Mouse (Mus musculus) urinary bladder, postnatal 25 days (tissue): ENCODE measurements around the gene Gapvd1.
"Not testable (repeated sequence)": the region's sequence is repeated elsewhere in the genome, so short reads cannot be mapped to it uniquely, and the experiment has no call there.

Experiments used
- DNase-seq: peaks from one replicate; pipeline ENCODE4 v3.0.0; 2022; ENCODE audit warnings: low spot score

Gene Gapvd1

GRCm38 (mm10) chr2:34771368-34772226 is 16.6 kb upstream of the Gapvd1 start, which contains the start of gene Hspa5:
TSS of gene Hspa5 (plus strand) at chr2:34771970.
- DNase-seq = peak; percentile 94

GRCm38 (mm10) chr2:34770951-34771350 is 15.9 kb upstream of the Gapvd1 start:
- no peak for DNase-seq

- no peak for DNase-seq
Observed at GRCm38 (mm10) chr2:34770049-34770448, 15.0 kb upstream of the Gapvd1 start.

GRCm38 (mm10) chr2:34764801-34765200 is 9.8 kb upstream of the Gapvd1 start:
- no peak for DNase-seq

GRCm38 (mm10) chr2:34762872-34763271 is 7.8 kb upstream of the Gapvd1 start:
- DNase-seq = no peak

- DNase-seq = no peak
Observed at GRCm38 (mm10) chr2:34762174-34762573, 7.1 kb upstream of the Gapvd1 start.

GRCm38 (mm10) chr2:34761272-34761671 is 6.2 kb upstream of the Gapvd1 start:
- DNase-seq = not testable (repeated sequence)

GRCm38 (mm10) chr2:34757341-34757740 is 2.3 kb upstream of the Gapvd1 start:
- DNase-seq = no peak

- peak; percentile 87 for DNase-seq
Observed at GRCm38 (mm10) chr2:34753811-34754550, 1.1 kb downstream of the Gapvd1 start.

- no peak for DNase-seq
Observed at GRCm38 (mm10) chr2:34750245-34750644, 4.8 kb downstream of the Gapvd1 start.

- no peak for DNase-seq
Observed at GRCm38 (mm10) chr2:34748479-34748878, 6.6 kb downstream of the Gapvd1 start.

GRCm38 (mm10) chr2:34745673-34746072 is 9.4 kb downstream of the Gapvd1 start:
- DNase-seq = no peak

- DNase-seq = no peak
Observed at GRCm38 (mm10) chr2:34744476-34744875, 10.6 kb downstream of the Gapvd1 start.

GRCm38 (mm10) chr2:34742675-34743074 is 12.4 kb downstream of the Gapvd1 start:
- no peak for DNase-seq

GRCm38 (mm10) chr2:34741390-34742159 is 13.5 kb downstream of the Gapvd1 start:
- no peak for DNase-seq

- no peak for DNase-seq
Observed at GRCm38 (mm10) chr2:34739684-34740391, 15.2 kb downstream of the Gapvd1 start.

GRCm38 (mm10) chr2:34737911-34738310 is 17.1 kb downstream of the Gapvd1 start:
- no peak for DNase-seq

- DNase-seq = no peak
Observed at GRCm38 (mm10) chr2:34736626-34737025, 18.4 kb downstream of the Gapvd1 start.

GRCm38 (mm10) chr2:34727045-34727728 is 27.8 kb downstream of the Gapvd1 start:
- no peak for DNase-seq

- no peak for DNase-seq
Observed at GRCm38 (mm10) chr2:34725269-34725668, 29.8 kb downstream of the Gapvd1 start.

- DNase-seq = no peak
Observed at GRCm38 (mm10) chr2:34718196-34718595, 36.8 kb downstream of the Gapvd1 start.
